Mouse (Mus musculus) layer of hippocampus, adult 18-20 months (tissue): Measurements from ENCODE around the gene Svip. TPM values are rescaled to one million over a fixed set of nuclear protein-coding genes. Genes with fewer than 3 reads are reported as not detected.
A peak's percentile ranks its signal among the peaks of the same experiment; 100 is the strongest.

Experiments used
- DNase-seq, 2 experiments: peaks; one replicate each; pipeline ENCODE4 v3.0.0; 2022; ENCODE audit warnings: low spot score in 2 of 2
- long read RNA-seq: library from polyadenylated mRNA; stranded (forward); transcript quantifications from one replicate; pipeline ENCODE4 v2.0.0, GENCODE M21; 2021
- total RNA-seq, 2 experiments: library from RNA; stranded (reverse); gene quantifications; 2 replicates each; pipeline ENCODE4 v1.2.3; 2021

Svip gene
- 10 to 100 TPM; 37.9 to 40.0 TPM for total RNA-seq
- long read RNA-seq, transcript Svip-201 (4 exons, 3,053 nt) = major isoform, 73 of 75 reads
- long read RNA-seq, partial matches to known transcripts = 0 of 75 reads
- long read RNA-seq, other reads (novel, unspliced or antisense) = 2 of 75 reads

- peak; percentile 90 to 97 for DNase-seq
Observed at GRCm38 (mm10) chr7:52005511-52006295, at the start of gene Svip. Gene Svip (minus strand): TSS chr7:52006018.

- peak; percentile 6 to 62 for DNase-seq
Observed at GRCm38 (mm10) chr7:52037600-52038582, 32.1 kb upstream of the Svip start.

- DNase-seq = no peak
Observed at GRCm38 (mm10) chr7:52024050-52024626, 18.3 kb upstream of the Svip start.

GRCm38 (mm10) chr7:52022039-52022438 is 16.2 kb upstream of the Svip start:
- DNase-seq = no peak

- DNase-seq = no peak
Observed at GRCm38 (mm10) chr7:52015628-52016027, 9.8 kb upstream of the Svip start, which contains the start of gene 1700015G11Rik. Gene 1700015G11Rik (minus strand): TSS chr7:52015728.

- DNase-seq = no peak
Observed at GRCm38 (mm10) chr7:52015180-52015579, 9.4 kb upstream of the Svip start.

GRCm38 (mm10) chr7:52013457-52013856 is 7.6 kb upstream of the Svip start:
- DNase-seq = no peak

- DNase-seq = no peak
Observed at GRCm38 (mm10) chr7:52007138-52007537, 1.3 kb upstream of the Svip start.

GRCm38 (mm10) chr7:52006296-52006630 is 445 bp upstream of the Svip start:
- no peak for DNase-seq

GRCm38 (mm10) chr7:51991020-51991419 is 14.8 kb downstream of the Svip start:
- no peak for DNase-seq

GRCm38 (mm10) chr7:51986909-51987308 is 18.9 kb downstream of the Svip start:
- no peak for DNase-seq

- DNase-seq = peak; percentile 19 to 64
Observed at GRCm38 (mm10) chr7:51985763-51986162, 20.1 kb downstream of the Svip start.

- DNase-seq = peak in 1 of 2 experiments; percentile 57
Observed at GRCm38 (mm10) chr7:51982303-51982702, 23.5 kb downstream of the Svip start.

GRCm38 (mm10) chr7:51979271-51979670 is 26.5 kb downstream of the Svip start:
- peak in 1 of 2 experiments; percentile 29 for DNase-seq

GRCm38 (mm10) chr7:51975181-51975580 is 30.6 kb downstream of the Svip start:
- DNase-seq = no peak

GRCm38 (mm10) chr7:51973526-51973925 is 32.3 kb downstream of the Svip start:
- no peak for DNase-seq

GRCm38 (mm10) chr7:51973091-51973490 is 32.7 kb downstream of the Svip start:
- DNase-seq = no peak

- peak; percentile 16 to 80 for DNase-seq
Observed at GRCm38 (mm10) chr7:51972252-51972855, 33.5 kb downstream of the Svip start.

- DNase-seq = no peak
Observed at GRCm38 (mm10) chr7:51969379-51969778, 36.4 kb downstream of the Svip start.

GRCm38 (mm10) chr7:51967581-51967980 is 38.2 kb downstream of the Svip start:
- no peak for DNase-seq

GRCm38 (mm10) chr7:51964681-51965080 is 41.1 kb downstream of the Svip start:
- peak; percentile 10 to 60 for DNase-seq
